Mouse (Mus musculus) stomach, embryonic 15.5 days (tissue): ENCODE results near the gene Evi2. TPM values are rescaled to one million over a fixed set of nuclear protein-coding genes. Genes with fewer than 3 reads are reported as not detected.

Experiments used
- ATAC-seq: fragments of 200-750 bp; cut with Nextera tagmentation; 2 replicates; pipeline ENCODE4 v1.8.0; 2017; ENCODE audit warnings: low read depth, moderate number of reproducible peaks, moderate TSS enrichment; ENCODE audit not compliant: insufficient read depth, low FRiP score
- H3K27ac ChIP-seq: fragments of 300-500 bp; sonication (generic); 2 replicates; pipeline ENCODE4 v1.5.1; 2015; ENCODE audit warnings: mild to moderate bottlenecking, inconsistent platforms
- H3K27me3 ChIP-seq: fragments of 300-500 bp; sonication (generic); replicated peaks from 2 replicates; pipeline ENCODE4 v1.6.1; 2015; ENCODE audit warnings: inconsistent platforms
- H3K36me3 ChIP-seq: fragments of 300-500 bp; sonication (generic); 2 replicates; pipeline ENCODE4 v1.6.1; 2015; ENCODE audit warnings: inconsistent platforms
- H3K4me1 ChIP-seq: fragments of 300-500 bp; sonication (generic); 2 replicates; pipeline ENCODE4 v1.6.1; 2015; ENCODE audit warnings: inconsistent platforms
- H3K4me2 ChIP-seq: fragments of 300-500 bp; sonication (generic); 2 replicates; pipeline ENCODE4 v1.6.1; 2015; ENCODE audit warnings: mild to moderate bottlenecking, inconsistent platforms
- H3K4me3 ChIP-seq: fragments of 300-500 bp; sonication (generic); replicated peaks from 2 replicates; pipeline ENCODE4 v1.5.1; 2015; ENCODE audit warnings: inconsistent platforms
- H3K9ac ChIP-seq: fragments of 300-500 bp; sonication (generic); 2 replicates; pipeline ENCODE4 v1.6.1; 2015; ENCODE audit warnings: inconsistent platforms
- H3K9me3 ChIP-seq: fragments of 300-500 bp; sonication (generic); 2 replicates; pipeline ENCODE4 v1.6.1; 2016; ENCODE audit warnings: inconsistent platforms
- WGBS: fragments of 180-500 bp; shearing (Covaris S2); methylation state at CpG from one replicate; pipeline ENCODE4 v1.1.7; 2015; 5-methylcytosine and 5-hydroxymethylcytosine counted together
- polyA plus RNA-seq: library from polyadenylated mRNA; unstranded; fragments of >200 nt; fragmentation: Nextera tagmentation; extraction: Ambion mirVana; gene quantifications from 2 replicates; pipeline ENCODE4 v1.2.1, GENCODE M21; 2015

Gene Evi2
- polyA plus RNA-seq, 1 experiment from 2014 or later: 0.86 TPM

GRCm38 (mm10) chr11:79494976-79495800, 35.2 kb downstream of the Evi2 start:
- Histone ChIP-seq H3K36me3 (no peaks in the 10 kb centered on the region), H3K9me3 (no peaks in the 10 kb centered on the region), H3K4me3 (no peak overlapping the region), H3K4me2 (no peak overlapping the region), H3K9ac (no peak overlapping the region), H3K4me1 (no peaks in the 10 kb centered on the region), H3K27ac (no peak overlapping the region), H3K27me3 (no peaks in the 10 kb centered on the region)
- ATAC-seq: no peak
- WGBS: 83% methylated on average over 10 of the region's 10 CpGs

GRCm38 (mm10) chr11:79484721-79485120, 45.7 kb downstream of the Evi2 start:
- no peak overlapping the region for H3K27ac ChIP-seq
- no peak overlapping the region for H3K4me2 ChIP-seq
- no peak overlapping the region for H3K9ac ChIP-seq
- H3K4me1 ChIP-seq: 0 out of 2 replicates have a peak, but pooled peaks cover 4% of the 10 kb centered on the region
- no peaks in the 10 kb centered on the region for H3K27me3 ChIP-seq
- no peaks in the 10 kb centered on the region for H3K36me3 ChIP-seq
- ATAC-seq: no peak
- H3K9me3 ChIP-seq: no peaks in the 10 kb centered on the region
- H3K4me3 ChIP-seq: no peak overlapping the region

- no peaks in the 10 kb centered on the region for H3K9me3 ChIP-seq
- WGBS: 58% methylated on average over 7 of the region's 7 CpGs
These were observed 46.4 kb downstream of the Evi2 start for GRCm38 (mm10) chr11:79483876-79484528.

GRCm38 (mm10) chr11:79483392-79483791, 47.0 kb downstream of the Evi2 start:
- no peaks in the 10 kb centered on the region for H3K27me3 ChIP-seq
- H3K4me2 ChIP-seq: no peak overlapping the region
- peaks cover under 1% of the 10 kb centered on the region; the same call in 1 of the 2 replicates for H3K36me3 ChIP-seq
- H3K4me3 ChIP-seq: no peak overlapping the region
- H3K9me3 ChIP-seq: no peaks in the 10 kb centered on the region
- no peak overlapping the region for H3K27ac ChIP-seq
- H3K9ac ChIP-seq: no peak overlapping the region
- no peak for ATAC-seq
- H3K4me1 ChIP-seq: no peaks in the 10 kb centered on the region
- WGBS: 61% methylated on average over 6 of the region's 6 CpGs

More at GRCm38 (mm10) chr11:79483876-79484528, 46.4 kb downstream of the Evi2 start:
- H3K9ac ChIP-seq: no peak overlapping the region
- H3K4me3 ChIP-seq: no peak overlapping the region
- no peaks in the 10 kb centered on the region for H3K36me3 ChIP-seq
- H3K4me2 ChIP-seq: no peak overlapping the region
- H3K27ac ChIP-seq: 0 out of 2 replicates have a peak overlapping the region, but pooled peaks have one; percentile 33
- H3K27me3 ChIP-seq: no peaks in the 10 kb centered on the region
- H3K4me1 ChIP-seq: no peaks in the 10 kb centered on the region
- peak; percentile 39; the same call in 1 of the 2 replicates for ATAC-seq

GRCm38 (mm10) chr11:79468097-79468496, 62.3 kb downstream of the Evi2 start:
- no peaks in the 10 kb centered on the region for H3K27me3 ChIP-seq
- H3K4me2 ChIP-seq: no peak overlapping the region
- no peaks in the 10 kb centered on the region for H3K9me3 ChIP-seq
- no peak for ATAC-seq
- H3K4me1 ChIP-seq: no peaks in the 10 kb centered on the region
- no peak overlapping the region for H3K9ac ChIP-seq
- 72% methylated on average over 1 of the region's 1 CpGs for WGBS
- no peak overlapping the region for H3K27ac ChIP-seq
- H3K4me3 ChIP-seq: no peak overlapping the region
- peaks cover 15% of the 10 kb centered on the region; the same call in 1 of the 2 replicates for H3K36me3 ChIP-seq

Other genes starting within 250 kb of the Evi2 start
- 0.19 TPM in 1 of 2 replicates, not detected in the other for gene Gm9964, start 233.7 kb downstream of the Evi2 start, polyA plus RNA-seq
- gene Nf1, start 190.9 kb downstream of the Evi2 start, polyA plus RNA-seq: 4.5 and 5.0 TPM in 2 replicates
- gene Omg, start 26.5 kb downstream of the Evi2 start, polyA plus RNA-seq: 0.22 and 0.33 TPM in 2 replicates
- gene Evi2b, start 6.8 kb downstream of the Evi2 start, polyA plus RNA-seq: 1.2 and 1.3 TPM in 2 replicates
- gene Evi2a, start within 50 bp of the Evi2 start, polyA plus RNA-seq: 5.3 and 5.4 TPM in 2 replicates
- gene Rab11fip4, start 60.6 kb upstream of the Evi2 start, polyA plus RNA-seq: 2.1 and 2.6 TPM in 2 replicates